Mouse (Mus musculus) hindbrain, embryonic 10.5 days (tissue): ENCODE measurements around the gene Urad. TPM values are rescaled to one million over a fixed set of nuclear protein-coding genes. Genes with fewer than 3 reads are reported as not detected.

Experiments
- DNase-seq: peaks from one replicate; pipeline ENCODE4 v3.0.0-alpha.2; 2017; ENCODE audit warnings: low spot score
- H3K27ac ChIP-seq: fragments of 300-500 bp; sonication (generic); 2 replicates; pipeline ENCODE4 v1.5.1; 2016; ENCODE audit warnings: mild to moderate bottlenecking, moderate library complexity
- H3K27me3 ChIP-seq: fragments of 300-500 bp; sonication (generic); 2 replicates; pipeline ENCODE4 v1.6.1; 2016; ENCODE audit warnings: mild to moderate bottlenecking; ENCODE audit not compliant: poor library complexity, insufficient read depth, severe bottlenecking
- H3K36me3 ChIP-seq: fragments of 300-500 bp; sonication (generic); 2 replicates; pipeline ENCODE4 v1.6.1; 2016; ENCODE audit warnings: mild to moderate bottlenecking, moderate library complexity
- H3K4me1 ChIP-seq: fragments of 300-500 bp; sonication (generic); replicated peaks from 2 replicates; pipeline ENCODE4 v1.6.1; 2016; ENCODE audit warnings: mild to moderate bottlenecking
- H3K4me3 ChIP-seq: fragments of 300-500 bp; sonication (generic); 2 replicates; pipeline ENCODE4 v1.5.1; 2016; ENCODE audit warnings: mild to moderate bottlenecking, moderate library complexity
- H3K9me3 ChIP-seq: fragments of 300-500 bp; sonication (generic); 2 replicates; pipeline ENCODE4 v1.6.1; 2016; ENCODE audit warnings: mild to moderate bottlenecking, moderate library complexity
- WGBS: fragments of 180-500 bp; shearing (Covaris S2); methylation state at CpG from one replicate; pipeline ENCODE4 v1.1.7; 2016; 5-methylcytosine and 5-hydroxymethylcytosine counted together
- polyA plus RNA-seq: library from polyadenylated mRNA; unstranded; fragments of >200 nt; fragmentation: Nextera tagmentation; extraction: Ambion mirVana; gene quantifications from 2 replicates; pipeline ENCODE4 v1.2.1, GENCODE M21; 2016

The Urad gene
- polyA plus RNA-seq, 1 experiment from 2014 or later: not detected

GRCm38 (mm10) chr5:147269371-147269770 lies 52.9 kb downstream of the Urad start:
- Histone ChIP-seq H3K27me3 (peaks cover 100% of the 10 kb centered on the region), H3K9me3 (no peaks in the 10 kb centered on the region), H3K36me3 (no peaks in the 10 kb centered on the region), H3K4me3 (no peak overlapping the region), H3K27ac (no peak overlapping the region), H3K4me1 (peaks cover 7% of the 10 kb centered on the region; the same call in 1 of the 2 replicates)
- 6% methylated on average over 6 of the region's 6 CpGs for WGBS
- DNase-seq: no peak

- peaks cover 100% of the 10 kb centered on the region for H3K27me3 ChIP-seq
- no peak overlapping the region for H3K4me3 ChIP-seq
- DNase-seq: peak; percentile 16
- H3K9me3 ChIP-seq: no peaks in the 10 kb centered on the region
- 3% methylated on average over 8 of the region's 8 CpGs for WGBS
- peaks cover 7% of the 10 kb centered on the region; the same call in 1 of the 2 replicates for H3K4me1 ChIP-seq
- no peak overlapping the region for H3K27ac ChIP-seq
- H3K36me3 ChIP-seq: no peaks in the 10 kb centered on the region
Measured at GRCm38 (mm10) chr5:147268728-147269127, 53.5 kb downstream of the Urad start.

- H3K27ac ChIP-seq: no peak overlapping the region
- H3K4me1 ChIP-seq: peaks cover 7% of the 10 kb centered on the region; the same call in 1 of the 2 replicates
- no peak overlapping the region for H3K4me3 ChIP-seq
- no peak for DNase-seq
- peaks cover 100% of the 10 kb centered on the region for H3K27me3 ChIP-seq
- 10% methylated on average over 6 of the region's 6 CpGs for WGBS
- no peaks in the 10 kb centered on the region for H3K9me3 ChIP-seq
- no peaks in the 10 kb centered on the region for H3K36me3 ChIP-seq
Measured at GRCm38 (mm10) chr5:147267434-147267833, 54.8 kb downstream of the Urad start.

Other genes starting within 250 kb of the Urad start
- 8.2 and 8.4 TPM in 2 replicates for gene Lnx2, start 245.9 kb downstream of the Urad start, polyA plus RNA-seq
- gene Polr1d, start 245.4 kb downstream of the Urad start, polyA plus RNA-seq: 124 and 127 TPM in 2 replicates
- 8.9 and 16.9 TPM in 2 replicates for gene Gsx1, start 133.7 kb downstream of the Urad start, polyA plus RNA-seq
- gene Pdx1, start 52.5 kb downstream of the Urad start, polyA plus RNA-seq: not detected in 2 replicates
- gene Cdx2, start 15.2 kb downstream of the Urad start, polyA plus RNA-seq: not detected in 2 replicates
- not detected in 2 replicates for gene Flt3, start 78.0 kb upstream of the Urad start, polyA plus RNA-seq
- 47.7 and 50.3 TPM in 2 replicates for gene Pan3, start 107.7 kb upstream of the Urad start, polyA plus RNA-seq